Mouse (Mus musculus): ENCODE measurements around the gene Rcan1.

- no peak for TF ChIP-seq POLR2A (IDR thresholded peaks at IDR 0.05; ENCODE audit: low read depth, low read length)
- TF ChIP-seq CTCF (conservative IDR thresholded peaks at IDR 0.05; ENCODE audit: insufficient read depth, insufficient read length, low read depth, low read length) = peak; percentile 45
Observed at GRCm38 (mm10) chr16:92421147-92421934, 49.3 kb downstream of the Rcan1 start.
